Mouse (Mus musculus) right cerebral cortex, postnatal 4 days (tissue): ENCODE results near the gene Dock2.

Experiments
- DNase-seq: peaks from one replicate; pipeline ENCODE4 v3.0.0-alpha.2; 2022

Gene Dock2

DNA sequence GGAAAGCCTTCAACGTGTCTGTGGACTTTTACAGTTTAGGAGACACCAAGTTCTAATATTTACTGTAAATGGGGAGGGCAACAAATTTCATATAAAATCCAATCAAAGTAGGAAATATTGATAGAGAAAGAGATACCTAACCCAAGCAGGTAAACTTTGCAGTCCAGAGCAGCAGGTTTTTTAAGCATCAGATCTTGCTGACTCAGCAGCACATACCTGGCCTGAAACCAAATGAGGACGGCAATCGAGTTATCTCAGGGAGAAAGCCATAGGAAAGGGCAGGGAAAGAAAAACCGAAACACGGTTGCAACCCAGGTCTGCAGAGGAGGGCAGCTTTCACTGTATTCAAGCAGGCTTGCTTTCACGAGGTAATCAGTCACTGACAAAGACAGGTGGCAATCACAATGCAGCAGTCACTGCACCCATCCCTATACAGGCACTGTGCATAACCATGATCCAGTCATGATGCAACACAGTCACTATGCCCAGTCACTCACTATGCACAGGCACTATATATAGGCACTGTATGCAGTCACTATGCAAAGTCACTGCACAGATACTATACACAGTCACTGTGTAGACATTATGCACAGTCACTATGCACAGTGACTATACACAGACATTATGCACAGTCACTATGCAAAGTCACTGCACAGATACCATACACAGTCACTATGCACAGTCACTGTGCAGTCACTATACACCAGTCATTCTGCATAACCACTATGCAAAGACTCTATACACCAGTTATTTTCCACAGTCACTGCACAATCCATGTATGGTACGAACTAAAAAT is 258.4 kb downstream of the Dock2 start:
- no peak for DNase-seq

DNA sequence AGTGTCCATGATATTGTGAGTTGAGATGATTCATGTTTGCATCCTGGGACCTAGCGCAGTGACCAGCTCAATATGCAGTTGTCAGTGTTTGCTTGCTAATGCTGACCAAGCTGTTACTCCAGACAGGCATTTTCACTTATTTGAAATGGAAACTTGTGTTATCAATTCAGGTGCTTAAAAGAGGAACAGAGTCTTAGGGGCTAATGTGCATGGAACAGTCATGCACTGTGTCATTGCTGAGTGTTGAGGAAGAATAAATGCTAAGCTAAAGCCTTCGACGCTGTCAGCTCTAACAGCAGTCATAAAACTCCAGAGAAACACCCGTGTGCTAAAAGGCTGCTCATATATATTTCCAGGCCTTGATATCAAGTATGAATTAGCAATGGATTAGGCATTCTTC is 259.1 kb downstream of the Dock2 start:
- DNase-seq: no peak

DNA sequence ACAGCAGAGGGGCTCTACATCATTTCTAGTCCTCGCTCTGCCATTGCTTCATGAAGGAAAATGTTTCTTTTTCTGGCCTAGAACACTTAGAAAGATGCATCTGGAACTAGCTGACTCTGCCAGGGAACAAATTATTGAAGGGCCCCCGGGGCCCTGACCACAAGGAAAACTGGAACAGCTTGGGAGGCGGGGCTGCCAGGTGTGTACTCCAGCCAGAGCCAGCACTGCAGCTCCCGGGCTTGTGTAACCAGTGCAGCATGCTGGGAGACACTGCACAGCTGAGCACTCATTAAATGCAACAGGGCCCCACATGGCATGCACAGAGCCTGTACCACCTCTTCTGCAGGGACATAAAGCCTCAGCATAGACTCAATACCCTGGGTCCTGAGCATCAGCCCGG is 265.1 kb downstream of the Dock2 start:
- no peak for DNase-seq

DNA sequence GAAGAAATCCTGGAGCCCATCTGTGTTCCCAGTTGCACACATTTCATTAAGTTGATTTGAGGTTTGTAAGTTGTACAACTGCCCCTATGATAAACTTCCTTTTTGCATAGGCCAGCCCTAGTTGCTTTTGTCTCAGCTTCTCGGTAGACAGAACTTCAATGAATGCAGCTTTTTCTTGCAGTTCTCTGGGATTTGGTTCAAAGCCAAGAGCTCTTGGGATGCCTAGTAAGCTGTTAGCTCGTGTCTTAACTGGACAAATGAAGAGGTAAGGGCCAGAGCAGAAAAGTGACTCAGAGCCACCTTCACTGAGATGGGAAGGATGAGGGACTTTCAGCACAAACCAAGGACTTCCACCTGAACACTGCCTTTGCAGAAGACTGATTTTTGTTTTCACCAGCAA is 266.7 kb downstream of the Dock2 start:
- DNase-seq: no peak

DNA sequence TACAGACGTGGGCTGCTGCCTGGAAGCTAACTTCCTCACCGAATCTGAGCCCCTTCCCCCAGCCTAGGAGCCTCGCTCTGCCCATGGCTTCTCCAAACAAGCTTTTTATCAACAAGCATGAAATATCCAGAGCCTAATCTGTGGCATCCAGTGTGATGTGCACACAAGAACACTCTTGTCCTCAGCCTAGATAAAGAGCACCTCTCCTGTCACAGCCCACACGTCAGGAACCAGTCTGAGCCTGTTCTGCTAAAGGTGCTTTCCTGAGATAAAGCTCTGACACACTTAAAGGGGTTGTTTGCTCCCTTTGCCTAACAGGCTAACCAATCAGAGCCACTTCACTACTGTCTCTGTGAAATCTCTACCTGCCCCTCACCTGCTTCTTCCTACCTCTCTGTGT is 268.4 kb downstream of the Dock2 start:
- DNase-seq: no peak

DNA sequence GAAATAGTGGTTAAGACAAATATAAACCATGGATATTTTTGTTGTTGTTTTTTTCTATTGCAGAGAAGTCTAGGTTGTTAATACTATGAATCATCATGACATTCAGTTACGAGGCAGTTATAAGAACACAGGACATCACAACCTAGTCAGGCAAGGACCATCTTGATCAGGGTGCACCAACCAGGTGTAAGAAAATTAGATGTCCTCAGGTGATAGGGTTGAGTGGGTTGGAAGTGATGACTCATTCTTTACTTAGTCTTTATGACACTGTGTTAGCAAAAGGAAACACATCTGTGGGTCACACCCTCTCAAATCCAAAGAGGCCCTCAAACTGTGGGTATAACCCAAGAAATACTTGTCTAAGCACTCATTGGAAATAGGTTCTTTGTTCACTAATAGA is 277.3 kb downstream of the Dock2 start:
- DNase-seq: no peak

DNA sequence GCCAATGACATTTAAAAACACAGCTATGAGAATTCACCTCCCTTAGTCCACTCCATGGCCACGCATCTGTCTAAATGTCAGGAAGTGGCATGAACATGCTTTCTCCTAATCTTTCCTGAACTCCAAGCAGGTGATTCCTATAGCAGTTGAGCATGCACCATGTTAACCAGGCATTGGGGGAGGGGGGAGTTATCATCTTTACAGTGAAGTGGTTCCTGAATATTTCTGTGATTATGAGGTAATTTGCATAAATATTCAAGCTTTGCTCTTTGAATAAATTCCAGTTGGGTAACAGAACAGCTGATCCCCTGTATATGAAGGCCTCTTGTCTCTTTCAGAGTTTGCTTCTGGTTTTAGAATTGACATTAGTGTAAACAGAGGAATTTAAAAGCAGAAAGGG is 284.0 kb downstream of the Dock2 start:
- no peak for DNase-seq

DNA sequence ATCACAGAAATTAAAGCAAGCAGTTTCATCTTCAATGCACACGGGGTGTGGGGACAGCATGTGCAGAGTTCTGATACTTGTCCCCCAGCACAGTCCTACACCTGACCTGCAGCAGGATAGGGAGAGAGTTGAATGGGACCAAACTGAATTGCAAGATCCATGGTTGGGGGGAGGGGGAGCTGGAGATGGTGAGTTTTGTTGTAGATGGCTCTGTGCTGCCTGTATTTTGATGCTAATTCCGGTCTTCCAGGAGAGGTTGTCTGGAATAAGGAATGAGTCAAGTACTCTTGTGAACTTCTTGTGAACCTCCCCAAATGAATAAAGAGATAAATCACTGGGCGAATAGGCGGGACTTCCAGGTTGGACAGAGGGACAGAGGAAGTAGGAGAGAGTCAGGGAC is 289.0 kb downstream of the Dock2 start:
- DNase-seq: no peak

DNA sequence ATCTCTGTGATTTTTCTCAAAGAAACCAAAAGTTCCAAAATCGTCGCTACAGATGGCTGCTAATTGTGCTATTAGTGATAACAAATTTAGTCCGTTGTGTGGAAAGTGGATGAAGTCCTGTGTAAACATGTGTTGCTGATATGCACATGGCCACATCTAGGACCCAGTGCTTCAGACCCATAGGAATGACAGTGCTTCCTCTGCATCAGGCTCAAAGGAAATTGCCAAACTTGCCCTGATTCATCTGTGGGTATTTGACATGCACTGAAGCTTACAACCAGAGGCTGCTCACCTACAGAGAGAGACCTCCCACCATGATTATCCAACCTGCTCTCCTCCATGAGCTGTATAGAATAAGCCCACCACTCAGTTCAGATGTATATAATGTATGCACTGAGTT is 290.7 kb downstream of the Dock2 start:
- no peak for DNase-seq

DNA sequence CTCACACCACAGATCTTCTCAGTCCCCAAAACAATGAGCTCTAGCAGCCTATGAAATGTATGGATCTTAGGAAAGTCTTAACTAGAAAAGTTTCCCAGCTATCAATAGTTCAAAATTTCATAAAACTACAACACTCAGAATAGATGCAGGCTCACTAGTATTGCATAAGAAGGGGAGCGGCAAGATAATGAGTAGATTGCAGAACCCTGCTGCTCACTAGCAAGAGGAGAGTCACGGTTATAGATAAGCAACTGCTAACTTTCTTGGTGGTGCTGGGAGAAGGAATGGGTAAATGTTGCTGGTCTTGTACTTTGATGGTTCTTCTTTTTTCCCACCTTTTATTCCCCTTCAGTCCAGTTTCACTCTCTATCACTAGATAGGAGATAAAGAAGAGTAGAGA is 291.5 kb downstream of the Dock2 start:
- no peak for DNase-seq

DNA sequence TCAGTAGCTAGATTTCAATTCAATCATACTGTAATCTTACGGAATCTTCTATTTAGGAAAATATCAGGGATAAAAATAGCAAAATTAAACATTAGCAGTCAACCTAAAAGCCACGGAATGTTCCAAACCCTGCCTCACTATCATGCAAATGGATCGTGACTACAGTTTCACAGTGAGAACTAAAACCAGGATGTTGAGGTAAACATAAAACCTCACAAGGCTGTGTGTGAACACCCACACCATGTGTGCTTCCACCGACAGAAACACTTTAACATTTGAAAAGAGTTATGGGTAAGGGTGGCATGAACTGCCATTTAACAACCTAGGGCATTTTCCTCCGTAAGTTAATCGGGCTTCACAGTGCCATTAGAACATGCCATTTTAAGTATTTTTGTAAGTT is 294.1 kb downstream of the Dock2 start:
- DNase-seq: no peak

DNA sequence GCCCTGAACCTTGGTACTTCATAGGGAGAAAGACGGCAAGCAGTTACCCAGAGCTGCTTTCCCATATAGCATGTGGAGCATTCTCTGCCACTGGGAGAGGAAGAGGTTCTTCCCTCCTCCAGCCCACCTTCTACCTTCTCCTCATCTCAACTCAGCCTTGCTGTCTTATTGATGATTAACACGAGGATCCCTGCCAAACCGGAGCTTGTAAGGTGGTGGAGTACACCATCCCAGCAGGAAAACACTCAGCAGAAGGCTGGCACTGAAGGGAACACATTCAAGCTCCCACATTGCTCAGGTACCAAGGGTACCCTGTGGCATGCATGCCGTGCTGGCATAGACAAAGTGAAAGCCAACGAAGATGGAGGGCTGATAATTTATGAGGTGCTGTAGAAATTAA is 304.4 kb downstream of the Dock2 start:
- no peak for DNase-seq

DNA sequence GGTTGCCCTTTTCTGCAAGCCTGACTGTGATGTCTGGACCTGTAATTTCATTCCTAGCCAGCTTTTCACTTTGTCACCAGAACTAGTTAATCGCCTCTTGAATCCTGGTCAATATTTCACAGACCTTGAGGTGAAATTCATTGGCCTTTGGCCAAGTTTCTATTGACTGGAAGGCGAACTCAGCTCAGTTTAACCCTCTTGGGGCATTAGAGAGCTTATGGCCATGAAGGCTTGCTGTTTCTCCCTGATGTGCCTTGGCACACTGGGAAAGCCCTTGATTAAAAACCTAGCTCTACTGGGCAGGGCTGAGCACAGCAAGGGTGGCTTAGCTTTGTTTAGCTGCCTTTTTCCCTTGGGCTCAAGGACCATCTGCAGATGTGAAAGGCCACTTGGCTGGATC is 313.9 kb downstream of the Dock2 start:
- no peak for DNase-seq

DNA sequence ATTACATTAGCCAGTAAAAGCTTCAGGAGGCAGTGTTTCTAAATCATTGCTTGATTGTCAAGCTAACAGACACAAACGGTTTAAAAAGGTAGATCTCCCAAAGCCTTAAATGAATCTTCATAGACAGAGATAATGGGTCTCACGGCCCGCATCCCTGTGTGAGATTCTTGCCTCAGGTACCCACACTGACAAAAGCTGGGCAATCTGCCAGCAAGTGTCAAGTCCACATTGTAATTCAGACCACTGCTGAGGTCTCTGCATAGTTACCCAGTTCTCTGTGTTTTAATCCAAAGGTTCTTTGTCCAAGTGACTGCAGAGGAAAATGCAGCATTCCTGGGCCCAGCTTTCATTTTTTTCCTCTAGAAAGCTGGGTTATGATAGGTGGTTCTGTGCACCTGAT is 315.1 kb downstream of the Dock2 start:
- no peak for DNase-seq

DNA sequence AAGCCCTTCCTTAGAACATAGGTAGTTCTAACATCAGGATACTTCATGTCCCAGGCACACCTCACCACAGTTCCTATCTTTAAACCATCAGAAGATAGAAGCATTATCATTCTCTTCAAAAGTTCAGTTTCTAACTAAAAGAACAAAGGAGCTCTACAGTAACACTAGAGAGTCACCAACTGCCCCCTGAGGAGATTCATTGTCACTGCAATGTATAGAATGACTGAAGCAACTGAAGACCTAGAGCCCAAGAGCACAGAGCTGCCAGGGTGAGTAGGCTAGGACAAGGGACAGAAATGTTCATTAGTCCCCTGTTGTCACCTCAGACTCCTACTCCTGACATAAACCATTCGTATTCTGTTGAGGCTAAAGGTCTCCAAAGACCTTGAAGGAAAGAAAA is 316.6 kb downstream of the Dock2 start:
- no peak for DNase-seq

DNA sequence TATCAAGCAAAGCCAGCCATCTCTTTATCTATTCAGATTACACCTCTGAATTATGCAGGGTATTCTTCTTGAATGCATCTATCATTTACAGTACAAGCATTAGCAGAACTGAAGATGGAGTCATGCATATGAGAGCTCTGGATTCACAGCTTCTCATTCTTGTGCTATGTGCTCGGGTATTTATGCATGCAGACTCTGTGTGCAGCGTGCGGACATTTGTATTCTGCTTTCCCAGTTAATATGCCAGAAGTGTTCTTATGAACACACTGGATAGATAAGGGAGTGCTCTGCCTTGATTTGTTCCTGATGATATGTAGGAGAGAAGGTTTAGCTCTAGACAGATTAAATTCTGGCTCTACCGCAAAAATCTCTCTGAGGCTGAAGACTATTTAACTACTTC is 333.7 kb downstream of the Dock2 start:
- DNase-seq: no peak

DNA sequence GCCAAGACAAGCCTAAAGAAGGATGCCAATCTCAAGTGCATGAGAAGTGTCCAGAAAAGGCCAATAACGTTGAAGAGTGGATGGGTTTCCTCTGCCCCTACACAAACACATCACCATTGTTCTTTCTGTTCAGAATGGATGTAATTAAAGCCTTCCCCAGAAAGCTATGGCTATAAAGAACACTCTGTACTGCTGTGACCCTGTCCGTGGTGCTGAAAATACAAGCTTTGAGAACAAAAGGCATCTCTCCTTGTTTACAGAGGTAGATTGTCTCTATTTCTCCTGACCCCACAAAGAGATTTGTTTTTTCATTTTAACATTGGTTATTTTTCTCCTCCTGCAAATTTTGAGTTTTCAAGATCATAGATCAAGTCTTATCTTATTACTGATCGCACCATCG is 335.8 kb downstream of the Dock2 start:
- no peak for DNase-seq

DNA sequence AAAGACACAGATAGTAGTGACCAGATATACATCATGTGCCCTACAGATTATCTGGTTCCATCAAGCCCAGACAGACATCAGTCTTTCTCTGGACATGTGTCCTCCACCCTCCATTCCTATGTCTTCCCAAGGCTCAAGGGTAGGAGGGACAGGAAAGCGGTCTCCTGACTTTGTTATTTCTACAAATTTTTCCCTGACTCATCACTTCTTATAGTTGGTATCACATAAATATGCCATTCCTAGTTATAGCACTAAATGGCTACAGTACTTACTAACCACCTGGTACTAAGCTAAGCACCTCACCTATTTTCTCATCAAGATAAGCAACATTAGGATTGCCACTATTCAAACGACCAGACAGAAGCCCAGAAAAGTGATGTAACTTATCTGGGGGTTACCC is 345.3 kb downstream of the Dock2 start:
- DNase-seq: no peak

DNA sequence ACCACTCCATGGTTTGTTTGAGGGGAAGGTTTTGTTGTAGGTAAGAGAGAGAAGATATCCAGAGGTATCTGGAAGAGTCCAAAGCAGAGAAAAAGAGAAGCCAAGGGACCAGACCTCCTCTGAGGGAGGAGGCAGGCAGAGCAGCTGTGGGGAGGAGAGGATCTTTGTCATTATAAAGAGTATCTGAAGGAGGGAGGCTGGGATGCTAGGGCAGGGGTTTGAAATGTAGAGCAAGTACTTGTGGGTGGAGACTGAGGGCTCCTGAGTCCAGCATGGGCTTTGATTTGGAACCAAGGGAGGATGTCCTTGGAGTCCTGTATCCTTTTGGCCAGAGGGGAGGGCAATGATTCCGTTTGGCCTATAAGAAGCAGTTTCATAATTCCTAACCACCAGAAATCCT is 346.2 kb downstream of the Dock2 start:
- DNase-seq: no peak

DNA sequence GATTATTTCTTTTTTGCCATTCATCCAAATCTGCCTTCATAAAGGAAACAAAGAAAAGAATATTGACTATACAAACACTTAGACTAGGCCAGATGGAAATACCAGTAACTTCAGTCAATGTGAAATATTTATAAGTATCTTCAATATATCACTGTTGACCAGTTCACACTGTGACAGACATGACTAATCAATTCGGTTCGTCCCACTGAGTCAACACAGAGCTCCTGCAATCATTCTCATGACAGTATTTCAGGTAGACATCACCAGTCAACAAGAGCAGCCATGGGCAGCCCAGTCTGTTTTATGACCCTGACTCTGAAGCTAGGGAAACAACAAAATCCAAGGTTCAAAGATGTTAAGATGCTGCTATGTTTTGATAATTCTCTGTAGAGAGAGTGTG is 351.7 kb downstream of the Dock2 start:
- no peak for DNase-seq

DNA sequence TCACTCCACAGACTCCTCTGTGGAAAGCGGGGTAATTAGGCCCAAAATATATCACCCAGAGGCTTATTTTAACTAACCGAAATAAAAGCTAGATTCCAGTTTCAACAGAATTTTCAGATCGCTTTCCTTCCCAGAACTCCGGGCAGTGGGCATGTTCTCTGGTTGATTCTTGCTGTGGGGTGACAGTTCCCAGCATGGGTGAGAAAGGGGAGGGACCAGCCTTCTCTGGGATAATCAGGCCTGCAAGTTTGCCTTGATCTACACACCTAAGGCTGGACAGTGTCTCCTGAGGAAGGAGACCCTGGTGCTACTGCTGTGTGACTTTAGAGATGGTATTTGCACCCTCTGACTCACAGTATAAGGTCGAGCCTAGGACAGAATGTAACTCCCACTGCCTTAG is 352.3 kb downstream of the Dock2 start:
- no peak for DNase-seq

DNA sequence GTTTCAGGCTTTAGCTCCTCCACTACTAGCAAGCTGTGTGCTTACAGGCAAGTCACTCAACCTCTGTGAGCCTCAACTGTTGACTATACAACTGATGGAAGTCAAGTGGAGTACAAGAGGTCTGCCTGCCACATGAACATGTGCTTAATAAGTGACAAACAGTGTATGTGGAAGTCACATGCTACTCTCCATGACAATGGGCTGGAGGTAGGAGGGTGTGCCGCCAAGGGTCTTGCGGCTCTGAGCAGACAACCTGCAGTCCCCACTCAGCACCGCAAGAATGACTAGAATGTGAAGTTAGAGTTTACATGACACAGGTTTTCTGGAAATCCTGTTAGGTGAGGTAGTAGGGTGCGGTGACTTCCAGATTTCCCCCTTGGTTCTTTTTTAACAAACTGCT is 352.8 kb downstream of the Dock2 start:
- DNase-seq: no peak

DNA sequence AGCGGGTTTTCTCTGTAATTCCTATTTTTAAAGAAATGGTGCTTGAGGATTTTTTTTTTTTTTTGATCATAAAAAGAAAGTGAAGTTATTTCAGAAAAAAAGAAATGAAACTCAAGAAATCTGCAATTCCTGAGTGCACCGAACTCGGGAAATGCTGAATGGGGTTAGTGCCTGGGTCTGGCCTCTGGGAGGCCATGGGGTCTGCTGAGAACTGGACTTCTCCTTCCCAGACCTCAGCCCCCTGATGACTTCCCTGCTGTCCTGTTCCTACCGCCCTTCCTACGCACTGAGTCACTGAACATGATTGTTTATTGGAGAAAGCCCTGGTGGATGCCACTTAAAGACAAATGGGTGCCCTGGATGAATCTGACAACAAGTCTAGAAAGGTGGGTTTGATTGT is 356.5 kb downstream of the Dock2 start:
- DNase-seq: no peak

DNA sequence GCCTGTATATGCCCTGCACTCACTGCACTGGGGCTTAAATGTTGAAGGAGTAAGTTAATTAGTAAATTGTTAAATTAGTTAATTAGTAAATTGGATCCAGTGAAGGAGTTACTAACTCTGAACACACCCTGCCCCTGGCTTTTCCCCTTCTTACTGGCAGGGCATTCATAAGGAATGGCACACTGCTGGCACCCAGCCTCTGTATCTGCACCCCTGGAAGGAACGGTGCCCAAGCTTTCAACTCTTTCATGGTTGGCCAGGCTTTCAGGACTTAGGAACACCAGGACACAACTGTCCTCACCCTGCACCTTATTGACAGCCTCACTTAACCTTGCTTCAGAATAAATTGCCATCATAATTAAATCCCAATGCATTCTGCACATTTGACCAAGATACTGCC is 359.1 kb downstream of the Dock2 start:
- DNase-seq: no peak

DNA sequence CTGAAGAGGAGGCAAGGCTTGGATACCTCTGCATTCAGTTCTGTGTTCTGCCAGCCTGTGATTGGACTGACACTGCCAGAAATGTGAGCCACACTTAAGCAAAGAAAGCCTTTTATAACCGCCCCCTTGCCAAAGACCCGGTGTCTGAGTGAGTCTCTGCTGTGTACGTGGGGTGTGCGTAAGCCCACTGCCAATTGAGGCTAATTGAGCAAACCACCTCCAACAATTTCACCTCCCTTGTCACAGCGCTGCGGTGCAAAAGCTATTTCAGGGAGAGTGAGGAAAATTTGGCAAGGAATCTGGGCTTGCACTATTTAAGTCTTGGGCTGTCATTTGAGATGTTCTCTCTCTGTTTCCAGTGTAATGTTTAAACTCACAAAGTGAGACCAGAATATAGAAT is 362.6 kb downstream of the Dock2 start:
- DNase-seq: no peak

DNA sequence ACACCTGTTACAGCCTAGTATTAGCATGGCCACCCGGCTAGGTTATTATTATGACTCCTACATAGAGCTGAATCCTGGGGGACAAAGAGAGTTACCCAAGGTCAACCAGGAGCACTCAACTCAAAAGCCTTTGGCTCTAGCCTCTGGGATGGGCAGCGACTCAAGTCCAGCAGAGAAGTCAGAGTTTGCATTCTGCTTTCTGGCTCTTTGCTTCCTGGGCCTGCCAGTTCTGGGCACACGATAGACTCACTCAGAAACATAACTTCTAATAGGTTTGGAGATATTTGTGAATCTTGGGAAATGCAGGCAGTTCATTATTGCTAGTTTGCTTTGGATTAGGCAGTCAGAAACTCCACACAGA is 367.1 kb downstream of the Dock2 start:
- DNase-seq: no peak
